Mouse (Mus musculus) hematopoietic stem cell, adult 5-6 weeks (primary cell): Measurements from ENCODE around the gene Tmc6. TPM values are rescaled to one million over a fixed set of nuclear protein-coding genes. Genes with fewer than 3 reads are reported as not detected.
"Not testable (repeated sequence)": the region's sequence is repeated elsewhere in the genome, so short reads cannot be mapped to it uniquely, and the experiment has no call there.

ENCODE experiments used
- ATAC-seq, 2 experiments: fragments of 125-278 bp in 1 of 2; replicated peaks in 1 of 2; 2 replicates each; pipeline ENCODE4 v1.8.0; 2016 to 2017; ENCODE audit warnings: inconsistent platforms in 2 of 2, mild to moderate bottlenecking in 2 of 2, moderate number of reproducible peaks in 2 of 2, low read depth in 1 of 2, moderate TSS enrichment in 1 of 2; ENCODE audit not compliant: low FRiP score in 2 of 2, poor library complexity in 2 of 2, severe bottlenecking in 2 of 2, insufficient read depth in 1 of 2, low TSS enrichment in 1 of 2
- total RNA-seq: library from RNA; stranded (forward); fragments of 172-1452, 232-1000 nt; gene quantifications from 2 replicates; pipeline ENCODE4 v1.2.3, GENCODE M21; 2017

The Tmc6 gene
- total RNA-seq, 1 experiment from 2014 or later = 23.0 TPM

- no peak for ATAC-seq
These were observed 9.4 kb upstream of the Tmc6 start for GRCm38 (mm10) chr11:117791441-117791761.

DNA sequence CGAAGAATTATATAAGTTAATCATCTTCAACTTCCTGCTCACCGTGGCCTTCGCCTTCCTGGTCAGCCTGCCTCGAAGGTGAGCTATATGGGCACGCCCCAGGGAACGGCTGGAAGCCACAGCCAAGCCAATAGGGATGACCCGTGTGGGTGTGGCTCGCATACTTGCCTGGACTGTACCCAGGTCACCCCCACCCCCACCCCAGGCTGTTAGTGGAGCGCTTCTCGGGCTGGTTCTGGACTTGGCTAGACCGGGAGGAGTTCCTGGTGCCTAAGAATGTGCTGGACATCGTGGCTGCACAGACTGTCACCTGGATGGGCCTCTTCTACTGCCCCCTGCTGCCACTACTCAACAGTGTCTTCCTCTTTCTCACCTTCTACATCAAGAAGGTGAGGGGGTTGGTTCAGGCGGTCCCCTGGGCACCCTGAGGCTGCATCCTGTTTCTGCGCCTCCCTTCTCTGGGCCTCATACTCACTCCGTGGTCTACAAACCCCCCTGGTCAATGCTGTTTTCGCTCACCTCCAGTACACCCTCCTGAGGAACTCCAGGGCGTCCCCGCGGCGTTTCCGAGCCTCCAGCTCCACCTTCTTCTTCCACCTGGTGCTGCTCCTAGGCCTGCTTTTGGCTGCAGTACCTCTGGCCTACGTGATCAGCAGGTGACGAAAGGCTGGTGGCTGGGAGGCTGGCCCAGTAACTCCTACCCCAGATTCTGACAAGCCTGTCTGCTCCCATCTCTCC lies 8.9 kb upstream of the Tmc6 start:
- no peak for ATAC-seq

DNA sequence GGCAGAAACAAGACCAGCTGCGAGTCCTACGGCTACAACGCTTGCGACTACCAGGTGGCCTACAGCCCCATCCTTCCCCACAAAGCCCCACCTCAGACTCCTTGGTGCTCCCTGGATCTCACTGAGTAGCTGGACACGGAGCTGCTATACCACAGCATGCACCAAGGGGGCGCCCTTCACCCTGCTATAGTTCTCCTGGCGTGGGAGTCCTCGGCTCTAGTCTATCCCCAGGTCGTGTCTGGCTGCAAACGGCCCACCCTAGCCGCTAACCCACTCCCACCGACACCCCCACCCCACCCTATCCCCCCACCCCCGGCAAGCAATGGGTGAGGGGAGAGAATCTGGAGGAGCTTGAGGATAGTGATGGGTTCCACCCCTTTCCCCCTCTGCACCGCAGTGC lies 8.3 kb upstream of the Tmc6 start:
- peak; percentile 51 to 55; a peak in 2 of 4 replicates for ATAC-seq

- not testable (repeated sequence) for ATAC-seq
These were observed 6.5 kb upstream of the Tmc6 start for GRCm38 (mm10) chr11:117788481-117788880.

DNA sequence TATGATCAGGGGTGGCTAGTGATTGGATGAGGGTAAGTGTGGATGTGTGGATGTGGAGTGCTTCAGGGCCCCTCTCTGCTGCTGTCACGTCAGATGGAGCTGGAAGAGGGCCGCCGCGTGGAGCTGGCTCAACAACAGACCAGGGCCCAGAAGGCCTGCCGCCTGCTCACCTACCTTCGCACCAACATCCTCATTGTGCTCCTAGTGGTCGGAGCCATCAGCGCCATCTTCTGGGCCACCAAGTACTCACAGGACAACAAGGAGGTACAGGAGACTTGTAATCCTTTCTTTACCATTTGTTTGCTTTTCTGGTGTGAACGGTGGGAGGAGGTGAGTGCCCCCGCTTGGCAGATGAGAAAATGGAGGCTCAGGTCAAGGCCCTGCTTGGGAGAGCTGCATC lies 4.3 kb upstream of the Tmc6 start:
- peak; percentile 41 to 47; a peak in 1 of 4 replicates for ATAC-seq

DNA sequence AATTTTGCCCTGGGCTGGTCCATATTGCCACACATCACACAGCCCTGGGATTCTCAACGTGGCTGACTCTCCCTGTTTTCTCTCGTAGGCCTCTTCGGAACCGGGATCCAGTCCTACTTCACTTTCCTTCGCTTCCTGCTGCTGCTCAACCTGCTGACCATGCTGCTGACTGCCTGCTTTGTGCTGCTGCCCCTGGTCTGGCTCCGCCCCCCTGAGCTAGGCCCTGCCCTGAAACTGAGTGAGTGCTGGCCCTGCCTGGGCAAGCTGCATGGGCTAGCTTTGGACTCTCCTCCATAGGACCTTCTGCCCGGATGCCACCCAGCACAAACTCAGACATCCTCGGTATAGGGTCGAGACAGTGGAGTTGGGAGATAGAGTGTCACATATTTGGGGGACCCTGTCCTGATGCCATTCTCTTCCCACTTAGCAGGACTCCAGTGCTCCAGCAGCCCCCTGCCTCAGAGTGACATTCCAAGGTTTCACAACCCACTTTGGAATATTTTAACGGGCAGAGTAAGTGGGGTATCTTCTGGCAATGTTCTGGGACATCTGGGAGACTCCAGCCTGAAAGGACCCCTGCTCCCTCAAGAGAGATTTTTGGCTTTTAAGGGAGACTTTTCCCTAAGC lies 1.8 kb upstream of the Tmc6 start:
- no peak for ATAC-seq

DNA sequence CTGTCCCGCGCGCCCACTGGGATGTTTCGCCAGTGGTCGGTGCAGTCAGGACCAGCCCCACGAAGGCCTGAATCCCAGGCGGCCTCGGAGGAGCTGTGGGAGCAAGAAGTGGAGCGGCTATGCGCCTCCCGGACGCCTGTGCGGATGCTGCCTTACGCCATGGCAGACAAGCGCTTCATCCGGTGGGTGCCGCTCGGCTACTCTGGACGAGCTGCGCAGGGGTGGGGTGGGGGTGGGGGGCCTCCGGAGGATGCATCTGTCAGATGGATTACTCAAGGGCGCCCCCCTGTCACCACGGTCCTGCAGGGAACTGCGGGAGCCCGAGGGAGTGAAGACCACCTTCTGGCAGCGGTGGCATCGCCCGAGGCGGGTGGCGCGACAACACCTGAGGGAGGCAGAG lies 1.1 kb upstream of the Tmc6 start:
- no peak for ATAC-seq

DNA sequence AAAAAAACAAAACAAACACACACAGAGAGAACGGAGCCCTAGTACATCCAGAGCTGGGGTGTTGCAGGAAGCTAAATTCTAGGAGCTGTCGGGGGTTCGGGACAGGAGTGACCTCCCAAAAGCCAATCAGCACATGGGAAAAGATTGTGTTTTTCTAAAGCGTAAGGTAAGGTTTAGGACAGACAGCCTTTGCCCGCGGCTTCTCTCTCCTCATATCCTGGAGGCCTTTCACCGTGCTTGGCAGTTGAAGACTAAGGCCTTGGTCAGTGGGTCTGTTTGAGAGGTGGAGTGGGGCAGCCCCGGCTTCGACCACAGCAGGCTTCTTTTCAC lies 672 bp upstream of the Tmc6 start:
- ATAC-seq = no peak

DNA sequence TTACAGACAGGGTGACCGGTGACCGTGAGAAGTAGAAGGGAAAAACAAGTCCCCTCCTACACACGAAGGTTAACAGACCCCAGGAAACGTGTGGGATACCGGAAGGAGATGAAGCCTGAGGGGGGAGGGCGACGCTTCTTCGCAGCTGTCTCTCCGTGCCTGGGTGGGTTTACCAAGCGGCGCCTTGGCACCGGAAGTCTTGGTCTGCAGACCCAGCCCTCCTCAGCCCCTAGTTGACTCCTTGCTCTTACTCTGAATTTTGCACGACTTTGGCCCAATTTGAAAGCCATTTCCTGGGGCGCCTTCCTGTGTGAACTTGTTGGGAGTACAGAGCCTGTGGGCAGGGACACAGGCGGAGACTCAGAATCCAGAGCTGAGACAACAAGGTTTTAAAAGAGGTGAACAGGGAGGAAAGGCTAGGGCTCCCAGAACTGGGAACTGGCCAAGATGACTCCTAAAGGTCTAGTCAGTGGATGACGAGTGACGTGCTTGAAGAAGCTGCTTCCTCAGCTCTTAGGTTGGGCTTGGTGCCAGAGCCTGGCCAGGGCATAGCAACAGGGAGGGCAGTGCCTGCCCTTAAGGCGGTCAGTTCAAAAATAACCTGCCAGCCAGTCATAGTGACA lies 688 bp downstream of the Tmc6 start:
- no peak for ATAC-seq

DNA sequence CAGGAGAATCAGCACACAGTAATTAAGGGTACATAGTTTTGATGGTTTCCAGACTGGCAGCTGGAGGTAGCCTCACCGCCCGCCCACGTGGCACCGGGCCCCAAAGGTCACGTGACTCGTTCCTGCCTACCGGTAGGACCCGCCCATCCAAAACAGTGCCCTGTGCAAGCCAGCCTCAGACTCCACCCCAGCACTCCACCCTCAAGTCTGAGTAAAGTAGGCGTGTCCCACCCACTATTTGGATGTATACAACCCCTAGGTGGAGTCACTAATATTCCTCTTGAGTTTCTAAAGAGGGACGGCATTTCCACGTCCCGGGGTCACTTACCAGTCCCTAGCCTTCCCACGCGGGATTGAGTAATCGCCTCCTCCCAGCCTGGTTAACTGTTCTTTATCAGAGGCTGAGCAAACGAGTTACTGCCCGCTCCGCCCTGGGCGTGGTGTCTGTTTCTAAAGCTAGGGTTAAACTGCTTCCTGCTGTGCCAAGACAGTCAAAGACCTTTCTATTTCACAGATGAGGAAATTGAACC lies 1.4 kb downstream of the Tmc6 start:
- ATAC-seq = peak; percentile 64 to 79

DNA sequence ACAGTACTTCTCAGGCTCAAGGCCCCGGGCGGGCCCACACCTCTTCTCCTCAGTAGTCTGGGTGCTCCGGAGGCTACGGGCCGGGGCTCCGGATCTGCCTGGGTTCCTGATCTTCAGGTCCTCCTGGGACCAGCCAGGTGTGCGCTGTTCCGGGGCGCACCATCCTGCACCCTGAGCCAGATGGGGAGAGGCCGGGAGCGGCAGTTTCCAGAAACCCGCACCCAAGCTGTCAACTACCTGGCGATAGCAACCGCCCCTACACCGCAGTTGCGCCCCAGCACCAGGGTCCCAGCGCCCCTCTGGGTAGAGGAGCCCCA lies 1.8 kb downstream of the Tmc6 start:
- ATAC-seq = no peak

DNA sequence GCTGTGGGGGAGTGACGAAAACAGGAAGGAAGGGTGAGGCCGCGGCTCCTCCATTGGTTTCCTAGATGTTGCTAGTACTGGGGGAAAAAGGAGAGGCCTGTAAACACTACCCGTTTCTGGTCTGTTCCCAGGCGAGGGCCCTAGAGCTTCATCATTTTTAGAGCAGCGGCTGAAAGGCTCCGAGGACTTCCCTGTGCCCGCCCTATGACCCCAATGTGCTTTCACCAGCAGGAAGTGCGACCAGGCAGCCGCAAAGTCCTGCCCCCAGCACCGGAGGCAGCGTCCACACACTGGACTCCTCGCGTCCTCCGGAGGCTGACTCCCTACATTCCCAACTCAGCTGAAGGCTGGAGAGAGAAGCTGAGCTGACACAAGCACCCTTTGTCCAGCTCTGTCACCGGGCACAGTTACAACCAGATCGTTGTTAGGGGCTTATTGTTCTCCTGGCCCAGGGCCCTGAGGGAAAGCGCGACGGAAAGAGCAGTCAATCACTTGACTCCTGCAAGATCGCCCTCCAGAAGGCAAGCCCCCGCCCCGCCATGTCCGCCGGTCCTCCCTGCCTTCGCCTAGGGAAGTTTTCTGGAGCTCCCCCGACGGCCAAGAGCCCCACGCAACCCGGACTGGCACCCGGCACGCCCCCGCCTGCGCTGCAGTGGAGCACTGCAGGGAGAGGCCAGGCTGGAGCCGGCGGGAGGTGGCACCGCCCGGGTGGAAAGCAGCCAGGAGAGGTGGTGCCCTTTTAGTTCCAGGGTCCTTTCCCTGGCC lies 2.4 kb downstream of the Tmc6 start:
- peak in 1 of 2 experiments; percentile 16; a peak in 2 of 4 replicates for ATAC-seq

GRCm38 (mm10) chr11:117778851-117779433 lies 3.1 kb downstream of the Tmc6 start:
- ATAC-seq = no peak

DNA sequence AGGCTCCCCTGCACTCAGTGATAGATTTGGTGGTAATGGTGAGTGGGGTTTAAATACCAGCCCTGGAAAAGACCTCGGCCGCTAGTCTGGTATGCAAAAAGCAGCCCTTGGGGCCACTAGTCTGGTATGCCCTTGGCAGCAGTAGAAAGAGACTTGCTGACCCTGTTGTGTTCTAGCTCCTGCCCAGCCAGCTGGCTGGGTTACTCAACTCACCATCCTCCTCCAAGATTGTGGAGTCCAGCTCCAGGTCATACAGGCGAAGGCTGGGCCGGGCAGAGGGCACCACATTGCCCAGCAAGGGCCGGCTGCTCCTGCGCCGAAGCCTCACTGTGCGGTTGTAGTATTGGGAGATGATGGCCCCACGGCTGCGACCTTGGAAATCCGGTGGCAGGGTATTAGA lies 4.0 kb downstream of the Tmc6 start:
- no peak for ATAC-seq

GRCm38 (mm10) chr11:117777111-117777510 lies 4.9 kb downstream of the Tmc6 start:
- no peak for ATAC-seq

DNA sequence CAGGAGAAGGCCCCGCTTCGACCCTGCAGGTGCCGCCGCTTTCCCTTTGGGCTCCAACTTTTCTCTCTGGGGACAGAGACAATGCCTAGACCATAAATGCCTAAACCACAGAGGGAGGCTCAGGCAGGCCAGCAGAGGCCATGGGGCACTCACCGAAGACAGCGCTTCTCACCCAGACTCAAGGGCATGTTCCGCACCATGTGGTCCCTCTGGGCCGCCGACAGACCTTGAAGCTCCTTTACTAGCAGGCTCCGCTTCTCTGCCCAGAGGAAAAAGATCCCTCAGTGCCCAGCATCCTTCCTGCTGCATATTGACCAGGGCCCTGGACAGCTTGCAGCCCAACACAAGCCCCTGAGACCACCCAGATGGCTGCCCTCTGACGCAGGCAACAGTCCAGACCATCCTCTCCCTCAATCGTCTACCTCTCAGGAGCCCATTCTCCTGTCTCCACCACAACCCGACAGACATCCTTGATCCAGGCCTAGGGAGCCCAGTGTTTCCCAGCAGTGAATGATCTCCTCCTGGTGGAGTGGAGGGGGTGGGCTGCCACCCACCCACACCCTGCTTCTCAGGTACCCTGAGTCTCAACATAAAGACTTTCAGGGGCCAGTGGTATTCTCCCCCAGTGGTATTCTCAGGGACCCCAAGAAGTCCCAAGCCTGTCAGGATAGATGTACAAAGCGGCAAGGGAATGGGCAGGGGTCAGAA lies 5.8 kb downstream of the Tmc6 start:
- no peak for ATAC-seq

DNA sequence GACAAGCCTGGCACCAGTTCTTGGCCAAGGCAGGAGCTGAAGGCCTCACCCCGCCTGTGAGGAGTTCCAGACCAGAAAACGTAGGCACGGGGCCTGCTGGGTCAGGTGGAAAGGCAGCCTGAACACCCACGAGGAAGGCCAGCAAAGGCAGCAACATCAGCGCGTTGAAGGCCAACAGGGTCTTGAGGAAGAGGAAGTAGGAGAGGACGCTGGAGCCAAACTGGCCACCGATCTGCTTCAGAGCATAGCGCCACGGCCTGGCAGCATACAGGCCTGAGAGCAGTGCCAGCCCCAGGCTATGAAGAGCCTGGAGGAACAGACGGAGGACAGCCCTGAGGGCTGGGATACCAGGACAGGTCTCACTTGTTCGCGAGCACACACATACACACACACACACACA lies 6.5 kb downstream of the Tmc6 start:
- ATAC-seq = no peak
